Mouse (Mus musculus) ES-E14 (cell line): ENCODE measurements around the gene Timm10b.

Source experiments
- CHD2 ChIP-seq: IDR thresholded peaks from 2 replicates; pipeline ENCODE4 v1.6.1; 2014; ENCODE audit warnings: mild to moderate bottlenecking, low read depth, low read length, inconsistent platforms
- HCFC1 ChIP-seq: IDR thresholded peaks from 2 replicates; pipeline ENCODE4 v1.6.1; 2012; ENCODE audit warnings: low read length, inconsistent platforms, borderline replicate concordance; ENCODE audit not compliant: insufficient read depth
- MAFK ChIP-seq: IDR thresholded peaks from 2 replicates; pipeline ENCODE4 v1.6.1; 2014; ENCODE audit warnings: mild to moderate bottlenecking, low read depth, low read length, inconsistent platforms; ENCODE audit not compliant: insufficient read depth
- ZC3H11A ChIP-seq: IDR thresholded peaks from 2 replicates; pipeline ENCODE4 v1.6.1; 2012; ENCODE audit warnings: low read depth, mild to moderate bottlenecking, inconsistent platforms, low read length, borderline replicate concordance
- ZNF384 ChIP-seq: IDR thresholded peaks from 2 replicates; pipeline ENCODE4 v1.6.1; 2012; ENCODE audit warnings: low read depth, low read length, inconsistent platforms

GRCm38 (mm10) chr7:105617810-105618209 lies 22.0 kb upstream of the Timm10b start:
- TF ChIP-seq ZC3H11A (no peak), CHD2 (no peak), ZNF384 (no peak), MAFK (no peak), HCFC1 (no peak)
